Mouse (Mus musculus) brain, embryonic 14.5 days (tissue): ENCODE results near the gene Ermp1.

Source experiments
- CTCF ChIP-seq: fragments of 200-500 bp; IDR thresholded peaks from 2 replicates; pipeline ENCODE4 v1.5.1; 2012; ENCODE audit warnings: inconsistent platforms, mild to moderate bottlenecking, moderate library complexity, borderline replicate concordance; ENCODE audit not compliant: insufficient read depth, insufficient read length; ENCODE audit errors: extremely low read depth
- POLR2A ChIP-seq: fragments of 200-500 bp; IDR thresholded peaks from 2 replicates; pipeline ENCODE4 v1.6.1; 2012; ENCODE audit warnings: mild to moderate bottlenecking, inconsistent platforms, borderline replicate concordance; ENCODE audit not compliant: poor library complexity, insufficient read depth, insufficient read length, severe bottlenecking; ENCODE audit errors: extremely low read depth

DNA sequence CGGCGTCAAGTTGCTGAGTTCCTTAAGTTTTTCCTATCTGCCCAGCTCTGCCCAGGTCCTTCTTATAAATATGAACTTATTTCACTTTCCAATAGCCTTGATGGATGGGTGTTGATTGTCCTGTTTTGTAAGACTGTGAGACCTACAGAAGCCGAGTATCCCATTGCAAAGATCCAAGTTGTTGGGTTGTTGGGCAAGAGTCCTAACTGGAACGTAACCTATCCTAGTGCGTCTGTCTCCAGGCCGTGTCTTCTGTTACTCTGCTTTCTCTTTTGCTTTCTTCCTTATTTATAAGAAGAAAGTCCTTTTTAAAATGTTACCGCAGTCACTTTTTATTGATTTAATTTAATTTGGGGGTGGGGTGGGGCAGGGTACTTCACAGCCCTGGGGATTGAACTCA is 26.7 kb upstream of the Ermp1 start:
- TF ChIP-seq CTCF (no peak), POLR2A (no peak)
